Mouse (Mus musculus) C2C12 (cell line): ENCODE results near the gene Baz2b. TPM values are rescaled to one million over a fixed set of nuclear protein-coding genes. Genes with fewer than 3 reads are reported as not detected.

Experiments used
- H3K27me3 ChIP-seq: one replicate; pipeline ENCODE4 v1.6.1; 2011; ENCODE audit not compliant: control insufficient read depth, insufficient read depth, insufficient read length
- H3K36me3 ChIP-seq: one replicate; pipeline ENCODE4 v1.6.1; 2011; ENCODE audit not compliant: control insufficient read depth, insufficient read depth
- H3K4me3 ChIP-seq: one replicate; pipeline ENCODE4 v1.5.1; 2011; ENCODE audit warnings: mild to moderate bottlenecking, control low read depth; ENCODE audit not compliant: poor library complexity, insufficient read depth, severe bottlenecking
- H3K79me2 ChIP-seq: one replicate; pipeline ENCODE4 v1.6.1; 2011; ENCODE audit not compliant: control insufficient read depth, insufficient read depth
- H3K79me3 ChIP-seq: one replicate; pipeline ENCODE4 v1.6.1; 2011; ENCODE audit warnings: low read depth, control low read depth
- H3ac ChIP-seq: one replicate; pipeline ENCODE3; 2011; ENCODE audit warnings: low read depth; ENCODE audit not compliant: control insufficient read depth, insufficient read length
- CEBPB ChIP-seq: IDR thresholded peaks from one replicate; pipeline ENCODE4 v1.6.1; 2011; ENCODE audit warnings: low read depth, mild to moderate bottlenecking, control low read depth, moderate library complexity
- CTCF ChIP-seq: IDR thresholded peaks from one replicate; pipeline ENCODE4 v1.5.1; 2011; ENCODE audit not compliant: control insufficient read depth, insufficient read depth, insufficient read length
- FOSL1 ChIP-seq: IDR thresholded peaks from one replicate; pipeline ENCODE4 v1.8.0; 2011; ENCODE audit warnings: mild to moderate bottlenecking, low read length; ENCODE audit not compliant: poor library complexity, insufficient read depth, severe bottlenecking
- MAX ChIP-seq: IDR thresholded peaks from one replicate; pipeline ENCODE4 v1.6.1; 2011; ENCODE audit warnings: mild to moderate bottlenecking, control low read depth
- MYOD1 ChIP-seq: IDR thresholded peaks from one replicate; pipeline ENCODE4 v1.6.1; 2011; ENCODE audit warnings: low read depth; ENCODE audit not compliant: control insufficient read depth, insufficient read length
- MYOG ChIP-seq: IDR thresholded peaks from one replicate; pipeline ENCODE4 v1.6.1; 2011; ENCODE audit not compliant: control insufficient read depth, insufficient read length; ENCODE audit errors: extremely low read depth
- USF1 ChIP-seq: IDR thresholded peaks from one replicate; pipeline ENCODE4 v1.6.1; 2011; ENCODE audit warnings: low read depth, mild to moderate bottlenecking, control low read depth, moderate library complexity
- polyA plus RNA-seq: library from polyadenylated mRNA; unstranded; fragments of >200 nt; fragmentation: generic; extraction: Trizol; gene quantifications from one replicate; pipeline ENCODE4 v1.2.1, GENCODE M21; 2012; ENCODE audit warnings: missing spikeins

The Baz2b gene
- polyA plus RNA-seq, 1 experiment: 9.4 TPM

DNA sequence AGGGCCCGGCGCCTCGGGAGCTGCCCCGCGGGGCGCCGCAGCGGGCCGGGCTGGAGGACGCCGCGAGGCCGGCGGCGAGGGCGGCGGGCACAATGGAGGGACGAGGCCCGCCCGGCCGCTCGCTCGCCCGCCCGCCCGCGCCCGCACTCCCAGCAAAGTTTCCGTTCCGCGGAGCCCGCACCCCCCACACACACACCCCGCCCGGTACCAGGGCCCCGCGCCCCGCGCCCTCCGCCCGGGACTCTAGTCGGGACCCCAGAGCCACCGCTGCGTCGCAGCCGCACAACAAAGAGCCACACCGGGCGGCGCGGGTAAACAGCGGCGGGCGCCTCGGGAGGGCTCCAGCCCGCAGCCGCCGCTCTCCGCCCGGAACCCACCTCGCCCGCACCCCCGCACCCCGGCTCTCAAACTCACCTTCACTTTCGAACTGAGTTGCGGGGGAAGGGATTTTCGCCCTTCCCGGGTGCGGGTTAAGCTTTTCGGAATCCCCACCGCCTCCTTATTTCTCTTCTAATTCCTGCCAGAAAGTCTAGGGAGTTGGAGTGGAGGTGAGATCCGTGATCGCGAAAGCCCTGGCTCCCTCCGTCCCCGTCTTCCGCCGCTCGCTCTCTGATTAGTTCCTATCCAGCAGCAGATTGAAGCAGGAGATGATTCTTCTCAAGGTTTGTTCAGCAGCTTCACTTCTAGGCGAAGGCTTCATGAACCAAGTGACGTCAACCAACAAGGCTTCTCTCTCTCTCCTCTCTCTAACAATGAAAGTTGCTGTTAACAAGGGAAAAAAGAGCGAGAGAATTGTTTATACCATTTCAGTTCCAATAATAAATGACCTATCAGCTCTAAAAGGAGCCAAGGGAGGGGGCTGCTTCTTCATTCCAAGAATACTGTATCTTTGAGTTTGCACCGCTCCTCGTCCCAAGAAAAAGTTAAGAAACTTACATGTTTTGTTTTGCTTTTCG, 84.3 kb downstream of the Baz2b start:
- Histone ChIP-seq H3K79me2 (peaks cover 45% of the 10 kb centered on the region), H3ac (peak overlapping the region; percentile 89), H3K4me3 (peak overlapping the region; percentile 78), H3K79me3 (peaks cover 31% of the 10 kb centered on the region), H3K36me3 (no peaks in the 10 kb centered on the region), H3K27me3 (no peaks in the 10 kb centered on the region)
- TF ChIP-seq MYOD1 (no peak), MAX (no peak), FOSL1 (no peak), CEBPB (no peak), CTCF (no peak)

- TF ChIP-seq CEBPB (no peak), MAX (no peak), MYOG (no peak), CTCF (no peak), USF1 (no peak), FOSL1 (no peak), MYOD1 (no peak)
- no peaks in the 10 kb centered on the region for H3K36me3 ChIP-seq
- no peaks in the 10 kb centered on the region for H3K27me3 ChIP-seq
- peaks cover 31% of the 10 kb centered on the region for H3K79me3 ChIP-seq
- peaks cover 49% of the 10 kb centered on the region for H3K79me2 ChIP-seq
- H3K4me3 ChIP-seq: peak overlapping the region; percentile 78
- peak overlapping the region; percentile 89 for H3ac ChIP-seq
Observed at GRCm38 (mm10) chr2:60124648-60125048, 85.0 kb downstream of the Baz2b start.

GRCm38 (mm10) chr2:60123911-60124647, 85.6 kb downstream of the Baz2b start:
- Histone ChIP-seq H3K36me3 (no peaks in the 10 kb centered on the region), H3K4me3 (peak overlapping the region; percentile 78), H3K27me3 (no peaks in the 10 kb centered on the region), H3ac (peak overlapping the region; percentile 89), H3K79me3 (peaks cover 31% of the 10 kb centered on the region), H3K79me2 (peaks cover 54% of the 10 kb centered on the region)
- TF ChIP-seq MYOD1 (no peak), CTCF (no peak), CEBPB (no peak), FOSL1 (no peak), MAX (no peak), USF1 (no peak), MYOG (no peak)

DNA sequence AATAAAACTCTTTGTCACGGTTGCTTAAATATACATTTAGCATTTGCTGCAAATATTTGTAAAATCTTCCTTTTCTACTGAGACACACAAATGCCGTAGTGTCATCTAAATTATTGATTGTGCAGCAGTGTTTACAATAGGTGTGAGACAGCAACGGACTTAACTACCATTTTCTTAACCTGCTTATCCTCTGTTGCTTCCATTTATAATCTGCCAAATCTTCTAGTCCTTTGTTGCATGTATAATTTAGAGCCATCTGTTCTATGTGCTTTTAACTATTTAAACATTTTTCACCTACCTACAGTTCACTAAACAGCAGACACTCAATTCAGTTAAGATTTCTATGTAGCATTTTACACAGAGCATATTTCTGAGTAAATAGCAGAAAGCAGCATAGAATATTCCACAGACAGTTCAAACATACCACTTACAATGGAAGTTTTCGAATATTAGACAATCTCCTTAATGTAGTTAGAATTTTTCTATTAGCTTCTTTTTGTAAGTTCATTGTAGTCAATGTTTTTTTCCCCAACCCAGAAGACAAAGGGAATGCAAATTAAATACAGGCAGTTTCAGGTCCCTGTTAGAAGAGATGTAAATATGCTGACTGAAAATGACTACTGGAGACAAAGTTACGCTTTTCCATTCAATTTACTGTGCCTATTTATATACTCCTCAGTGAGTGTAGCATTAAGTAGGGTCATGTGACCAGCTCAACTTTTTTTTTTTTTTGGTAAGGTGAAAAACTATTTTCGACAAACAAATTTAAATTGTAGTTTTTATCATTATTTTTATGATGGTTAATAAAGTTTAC, 86.4 kb downstream of the Baz2b start:
- TF ChIP-seq MAX (no peak), USF1 (peak; percentile 95)
- Histone ChIP-seq H3K27me3 (no peaks in the 10 kb centered on the region), H3K4me3 (peak overlapping the region; percentile 78), H3K36me3 (no peaks in the 10 kb centered on the region), H3K79me2 (peaks cover 62% of the 10 kb centered on the region), H3ac (no peak overlapping the region), H3K79me3 (peaks cover 38% of the 10 kb centered on the region)

DNA sequence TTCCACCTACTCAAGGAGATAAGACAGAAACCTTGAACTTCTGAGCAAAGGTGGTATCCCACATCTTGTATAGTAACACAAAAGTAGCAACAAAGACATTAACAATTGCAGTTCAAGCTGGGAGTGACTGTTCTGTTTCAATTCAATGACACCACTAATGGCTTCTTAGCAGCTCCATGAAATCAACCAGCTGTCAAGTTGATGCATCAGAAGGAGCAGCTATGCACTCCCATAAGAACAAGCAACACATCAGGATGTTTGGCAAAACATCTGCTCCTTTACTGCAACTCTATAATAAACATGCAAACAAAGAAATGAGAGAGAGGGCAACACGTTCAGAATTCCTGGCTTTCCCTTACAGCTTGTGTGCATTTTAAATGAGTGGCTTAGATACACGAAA, 87.5 kb downstream of the Baz2b start:
- no peaks in the 10 kb centered on the region for H3K27me3 ChIP-seq
- H3K79me2 ChIP-seq: peaks cover 73% of the 10 kb centered on the region
- no peak overlapping the region for H3ac ChIP-seq
- no peaks in the 10 kb centered on the region for H3K36me3 ChIP-seq
- no peak overlapping the region for H3K4me3 ChIP-seq
- no peak for TF ChIP-seq MAX
- TF ChIP-seq FOSL1: no peak
- TF ChIP-seq CTCF: no peak
- TF ChIP-seq MYOG: no peak
- no peak for TF ChIP-seq CEBPB
- TF ChIP-seq USF1: no peak
- no peak for TF ChIP-seq MYOD1
- H3K79me3 ChIP-seq: peaks cover 43% of the 10 kb centered on the region
